Mouse (Mus musculus) right cerebral cortex, postnatal 10 days (tissue): ENCODE measurements around the gene Cog4.
"Not testable (repeated sequence)": the region's sequence is repeated elsewhere in the genome, so short reads cannot be mapped to it uniquely, and the experiment has no call there.

ENCODE experiments used
- DNase-seq, 2 experiments: peaks; one replicate each; pipeline ENCODE4 v3.0.0; 2021; ENCODE audit warnings: low spot score in 2 of 2

The Cog4 gene

DNA sequence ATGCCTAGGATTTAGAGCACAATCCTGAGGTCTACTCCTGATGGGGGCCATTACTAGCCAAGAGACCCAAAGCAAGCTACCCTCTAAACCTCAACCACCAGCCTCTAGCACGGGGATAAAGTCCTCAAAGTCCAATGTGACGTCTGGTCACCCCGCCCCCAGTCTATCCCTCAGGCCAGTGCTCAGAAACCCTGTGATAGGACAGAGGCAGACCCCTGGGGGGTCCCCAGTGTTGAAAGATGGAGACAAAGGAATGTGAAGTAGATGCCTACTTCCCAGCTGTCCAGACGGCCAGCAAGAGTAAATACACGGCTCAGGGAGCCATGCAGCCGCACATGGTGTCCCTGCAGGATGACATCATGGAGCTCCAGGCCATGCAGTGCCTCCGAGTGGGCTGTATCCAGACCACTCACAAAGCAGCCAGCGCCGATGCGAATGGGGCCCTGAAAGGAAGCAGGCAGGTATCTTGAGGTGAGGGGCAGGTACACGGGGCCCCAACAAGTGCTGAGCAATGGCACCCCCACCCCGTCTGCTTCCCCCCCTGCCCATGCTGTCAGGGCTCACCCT is 43.6 kb downstream of the Cog4 start:
- no peak for DNase-seq

DNA sequence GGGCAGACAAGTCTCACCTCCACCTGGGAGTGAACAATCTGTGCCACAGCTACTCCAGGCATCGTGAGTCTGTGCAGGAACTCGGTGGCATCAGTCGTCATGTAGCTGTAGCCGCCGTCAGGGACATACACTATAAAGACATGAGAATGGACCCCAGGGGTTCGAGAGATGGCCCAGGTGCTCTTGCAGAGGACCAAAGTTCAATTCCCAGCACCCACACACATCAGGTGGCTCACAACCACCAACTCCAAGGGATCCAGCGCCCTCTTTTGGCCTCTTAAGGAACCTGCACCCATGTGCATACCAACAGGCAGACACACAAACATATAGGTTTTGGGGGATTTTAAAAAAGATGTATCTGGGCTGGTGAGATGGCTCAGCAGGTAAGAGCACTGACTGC is 45.6 kb downstream of the Cog4 start:
- no peak for DNase-seq

DNA sequence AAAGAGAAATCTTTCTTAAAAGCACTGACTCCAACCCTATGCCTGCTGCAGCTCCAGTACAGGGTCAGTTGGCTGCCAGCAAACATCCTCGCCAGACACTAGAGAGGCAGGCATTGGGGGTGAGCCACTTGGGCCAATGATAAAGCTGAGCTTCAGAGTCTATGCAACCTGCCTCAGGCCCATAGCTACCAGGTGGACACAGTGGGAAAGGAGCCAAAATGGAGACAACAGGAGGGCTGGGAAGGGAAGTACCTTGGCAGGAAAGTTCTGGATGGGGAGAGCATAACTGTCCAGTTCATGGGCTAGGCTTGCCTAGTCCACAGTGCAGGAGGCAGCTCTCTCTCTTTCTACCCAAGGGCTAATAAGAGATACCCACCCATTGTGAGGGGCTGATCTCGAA is 46.5 kb downstream of the Cog4 start:
- no peak for DNase-seq

DNA sequence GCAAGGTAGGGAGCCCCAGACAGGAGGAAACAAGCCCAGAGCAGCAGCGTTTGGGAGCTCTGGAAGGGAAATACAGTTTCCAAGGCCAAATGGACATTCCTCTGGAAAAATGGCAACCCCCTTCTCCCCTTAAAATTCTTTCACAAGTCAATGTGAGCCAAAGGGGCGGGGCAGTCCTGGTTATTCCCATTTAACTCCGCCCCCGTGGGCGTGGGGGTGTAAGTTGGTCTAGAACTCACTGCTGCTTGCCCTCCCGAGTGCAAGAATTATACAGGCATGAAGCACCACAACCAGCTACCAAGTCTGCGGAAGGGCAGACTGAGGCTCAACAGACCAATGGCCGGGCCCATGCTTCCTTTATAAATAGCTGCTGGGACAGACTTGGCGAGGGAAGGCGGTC is 48.5 kb downstream of the Cog4 start:
- DNase-seq: no peak

DNA sequence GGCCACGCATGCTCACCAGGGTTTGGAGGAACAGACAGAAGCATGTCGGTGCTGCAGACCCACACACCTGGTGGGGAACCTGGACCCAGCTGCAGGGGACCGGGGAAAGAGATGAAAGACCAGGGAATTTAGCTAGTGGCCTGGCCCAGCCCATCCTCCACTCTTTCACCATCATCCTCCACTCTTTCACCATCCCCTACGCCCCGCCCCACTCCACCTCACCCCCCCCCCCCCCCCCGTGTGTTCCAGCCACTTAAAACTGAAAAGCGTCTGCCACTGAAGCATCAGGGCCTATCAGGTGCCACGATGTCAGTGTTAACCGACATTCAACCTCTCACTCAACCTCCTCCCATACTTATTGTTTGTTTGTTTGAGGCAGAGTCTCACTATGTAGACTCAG is 48.9 kb downstream of the Cog4 start:
- DNase-seq: no peak

- no peak for DNase-seq
Measured at GRCm38 (mm10) chr8:110895812-110896211, 49.4 kb downstream of the Cog4 start.

- DNase-seq: no peak
Measured at GRCm38 (mm10) chr8:110897495-110897894, 51.1 kb downstream of the Cog4 start.

- DNase-seq: no peak
Measured at GRCm38 (mm10) chr8:110901056-110901455, 54.7 kb downstream of the Cog4 start.

- peak; percentile 90 for DNase-seq
Measured at GRCm38 (mm10) chr8:110901839-110902578, 55.6 kb downstream of the Cog4 start, which contains the start of gene Fuk. TSS of gene Fuk (minus strand) at chr8:110902488.

DNA sequence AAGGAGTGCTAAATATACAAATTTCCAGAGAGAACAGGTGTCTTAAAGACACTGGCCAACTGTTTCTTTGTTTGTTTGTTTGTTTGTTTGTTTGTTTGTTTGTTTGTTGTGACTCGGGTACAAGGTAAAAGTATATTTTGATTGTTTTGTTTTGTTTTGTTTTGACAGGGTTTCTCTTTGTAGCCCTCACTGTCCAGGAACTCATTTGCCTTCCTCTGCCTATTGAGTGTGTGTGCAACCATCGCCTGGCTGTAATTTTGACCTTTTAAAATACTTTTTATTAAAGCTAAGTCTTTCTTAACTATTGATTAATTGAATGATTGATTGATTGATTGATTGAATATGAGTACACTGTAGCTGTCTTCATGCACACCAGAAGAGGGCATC is 56.2 kb downstream of the Cog4 start:
- DNase-seq: no peak

GRCm38 (mm10) chr8:110905404-110905803 is 59.0 kb downstream of the Cog4 start:
- DNase-seq: peak in 1 of 2 experiments; percentile 53

DNA sequence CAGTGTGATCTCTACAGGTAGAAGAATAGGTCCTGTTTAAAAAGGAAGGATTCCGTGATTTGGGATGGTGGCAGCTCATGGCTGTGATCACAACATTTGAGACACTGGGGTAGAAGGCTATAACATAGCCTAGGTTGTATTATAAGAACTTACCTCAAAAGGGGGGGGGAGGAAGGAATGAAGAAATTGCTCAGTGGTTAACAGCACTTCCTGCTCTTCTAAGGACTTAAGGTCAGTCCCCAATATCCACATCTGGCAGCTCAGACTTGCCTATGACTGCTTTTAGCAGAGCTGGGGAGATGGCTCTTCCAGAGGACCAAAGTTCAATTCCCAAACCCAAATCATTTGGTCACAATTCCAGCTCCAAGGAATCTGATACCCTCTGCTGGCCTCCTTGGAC is 60.3 kb downstream of the Cog4 start:
- DNase-seq: no peak

DNA sequence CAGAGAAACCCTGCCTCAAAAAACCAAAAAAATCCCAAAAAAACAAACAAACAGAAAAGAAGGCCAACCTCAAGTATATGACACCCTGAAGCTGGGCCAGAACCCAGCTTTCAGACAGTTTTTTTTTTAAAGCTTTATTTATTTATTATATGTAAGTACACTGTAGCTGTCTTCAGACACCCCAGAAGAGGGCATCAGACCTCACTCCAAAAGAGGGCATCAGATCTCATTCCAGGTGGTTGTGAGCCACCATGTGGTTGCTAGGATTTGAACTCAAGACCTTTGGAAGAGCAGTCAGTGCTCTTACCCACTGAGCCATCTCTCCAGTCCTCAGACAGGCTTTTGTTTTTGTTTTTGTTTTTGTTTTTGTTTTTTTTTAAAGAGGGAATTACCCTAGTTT is 63.5 kb downstream of the Cog4 start:
- not testable (repeated sequence) for DNase-seq

DNA sequence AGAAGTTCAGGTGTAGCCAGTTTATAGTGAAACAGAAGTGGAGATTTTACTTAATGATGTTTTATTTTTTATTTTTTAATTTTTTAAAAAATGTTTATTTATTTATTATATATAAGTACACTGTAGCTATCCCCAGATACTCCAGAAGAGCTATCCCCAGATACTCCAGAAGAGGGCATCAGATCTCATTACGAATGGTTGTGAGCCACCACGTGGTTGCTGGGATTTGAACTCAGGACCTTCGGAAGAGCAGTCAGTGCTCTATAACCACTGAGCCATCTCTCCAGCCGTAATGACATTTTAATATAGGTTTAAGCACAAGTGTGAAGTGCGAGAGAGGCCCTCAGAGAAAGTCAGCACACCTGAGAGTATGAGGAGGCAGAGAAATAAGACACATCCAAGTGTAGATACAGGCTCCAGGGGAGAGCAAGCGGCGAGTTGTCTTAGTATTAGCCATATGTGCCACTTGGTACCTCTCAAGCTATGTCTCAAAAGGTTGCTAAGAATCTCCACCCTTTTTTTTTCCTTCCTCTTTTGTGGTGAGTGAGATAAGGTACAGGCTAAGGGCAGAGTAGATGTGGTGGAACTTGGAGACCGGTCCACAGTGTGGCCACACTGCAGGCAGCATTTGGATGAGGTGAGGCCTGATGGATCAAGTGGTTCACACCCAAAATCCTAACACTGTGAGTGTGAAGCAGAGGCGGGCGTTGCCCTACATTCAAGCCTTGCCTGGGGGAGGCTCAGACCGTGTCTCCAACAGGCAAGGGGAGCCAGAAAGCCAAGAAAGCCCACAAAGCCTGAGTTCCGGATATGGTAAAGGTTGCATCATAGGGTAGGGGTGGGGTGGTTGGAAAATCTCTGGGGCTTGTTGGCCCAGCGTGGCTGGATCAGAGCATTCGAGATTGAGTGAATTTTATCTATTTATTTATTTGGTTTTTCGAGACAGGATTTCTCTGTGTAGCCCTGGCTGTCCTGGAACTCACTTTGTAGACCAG is 65.5 kb downstream of the Cog4 start:
- DNase-seq: no peak

DNA sequence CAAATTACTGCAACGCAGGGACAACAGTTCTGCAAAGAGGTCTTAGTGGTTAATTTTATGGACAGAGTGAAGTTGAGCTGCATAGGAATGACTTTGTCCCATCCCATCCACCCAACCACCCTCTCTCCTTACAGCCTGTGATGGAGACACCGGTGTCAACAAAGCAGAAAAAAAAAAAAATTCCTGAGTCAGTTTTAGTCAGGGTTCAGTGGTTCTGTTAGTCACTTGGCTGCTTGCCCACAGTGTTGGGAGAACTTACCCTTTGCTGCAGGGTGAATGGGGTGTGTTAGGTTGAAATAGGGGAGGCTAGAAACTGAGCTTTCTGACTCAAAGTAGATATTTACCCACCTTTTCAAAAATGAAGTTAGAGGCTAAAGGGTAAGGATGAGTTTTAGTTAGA is 71.0 kb downstream of the Cog4 start:
- peak in 1 of 2 experiments; percentile 54 for DNase-seq

DNA sequence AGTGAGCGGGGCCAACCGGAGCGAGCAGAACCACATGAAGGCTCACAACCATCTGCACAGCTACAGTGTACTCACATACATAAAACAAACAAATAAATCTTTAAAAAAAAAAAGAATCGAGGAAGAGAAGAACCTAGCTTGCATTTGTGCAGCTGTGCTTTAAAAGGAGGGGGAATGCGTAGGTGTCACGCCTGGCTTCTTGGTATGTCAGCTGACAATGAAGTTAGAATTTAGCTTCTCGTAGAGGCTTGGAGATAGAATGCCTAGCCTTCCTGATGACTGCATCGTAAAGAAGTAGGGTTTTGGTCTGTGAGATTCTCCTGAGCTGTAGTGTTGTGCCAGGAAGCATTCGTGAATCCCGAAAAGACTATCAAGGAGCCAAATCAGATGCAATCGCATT is 71.6 kb downstream of the Cog4 start:
- DNase-seq: no peak

- no peak for DNase-seq
Measured at GRCm38 (mm10) chr8:110918460-110918859, 72.1 kb downstream of the Cog4 start.

DNA sequence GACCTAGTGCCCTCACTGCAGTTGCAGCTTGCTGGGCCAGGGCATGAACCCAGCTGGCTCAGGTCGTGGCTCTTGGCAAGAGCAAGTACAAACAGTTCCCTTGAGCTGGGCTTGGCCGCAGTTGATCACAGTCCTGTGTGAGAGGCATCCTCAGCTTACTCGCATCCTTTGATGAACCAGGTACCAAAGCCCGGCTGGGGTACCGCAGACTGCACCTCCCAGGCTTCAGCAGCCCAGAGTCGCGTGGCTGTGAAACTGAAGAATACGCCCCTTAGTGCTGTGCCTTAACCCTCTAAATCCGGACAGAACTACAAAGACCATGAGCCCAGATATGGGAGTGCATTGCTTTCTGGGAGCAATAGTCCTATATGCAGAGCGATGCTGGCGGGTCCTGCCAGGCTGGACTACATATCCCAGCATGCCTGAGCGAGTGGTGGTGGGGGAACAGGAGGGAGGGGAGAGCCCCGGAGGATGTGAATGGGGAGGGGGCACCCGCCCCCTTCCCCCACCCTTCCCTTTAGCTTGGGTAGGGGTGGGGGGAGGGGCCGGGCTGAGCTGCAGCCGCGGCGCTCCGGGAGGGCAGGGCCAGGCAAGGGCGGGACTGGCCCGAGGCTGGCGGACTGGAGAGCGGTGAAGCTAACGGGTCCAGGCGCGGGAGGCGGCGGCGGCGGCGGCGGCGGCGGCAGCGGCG is 73.1 kb downstream of the Cog4 start, which contains the start of gene St3gal2:
Gene St3gal2 (plus strand): TSS at position 582 of the 691 bp plus-strand sequence.
- peak; percentile 96 to 98 for DNase-seq

- DNase-seq: peak in 1 of 2 experiments; percentile 75
Measured at GRCm38 (mm10) chr8:110920032-110920772, 73.8 kb downstream of the Cog4 start.

DNA sequence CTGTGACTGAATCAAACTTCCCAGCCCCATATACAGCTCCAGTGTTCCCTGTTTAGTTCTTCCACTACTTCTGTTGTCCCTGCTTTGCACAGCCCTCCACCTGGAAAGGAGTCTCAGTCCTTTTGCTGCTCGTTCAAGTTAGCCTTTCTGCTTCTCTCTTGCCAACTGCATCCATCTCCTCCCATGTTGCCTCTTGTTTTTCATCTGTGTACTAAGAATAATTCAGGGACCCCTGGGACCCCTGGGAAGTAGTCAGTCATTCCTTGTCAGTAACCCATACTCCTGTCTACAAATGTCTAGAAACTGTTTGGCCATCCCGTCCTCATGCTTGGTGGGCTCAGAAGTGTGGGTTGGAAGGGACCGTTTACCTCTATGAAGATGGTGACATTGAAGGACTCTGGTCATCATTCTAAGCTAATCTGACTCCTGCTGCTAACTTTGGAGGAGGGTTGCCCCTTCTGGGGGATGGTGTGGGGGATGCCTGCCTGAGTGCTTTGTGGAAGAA is 74.4 kb downstream of the Cog4 start:
- DNase-seq: no peak
